11 mouse cellular contexts compared by ENCODE assay signal in genomic region chr4:124624111-124624581, GRCm38 (mm10). TPM values are rescaled to one million over a fixed set of nuclear protein-coding genes. Genes with fewer than 3 reads are reported as not detected.
DNase-seq lines count a peak whose midpoint lies in the region; ATAC-seq and TF ChIP-seq lines count a peak whose summit lies in the region.
"Had no signal": no experiment of that assay in that cellular context is flagged by ENCODE, and none has a peak within 500 bp of the region (broad histone marks: within the 10 kb centered on the region; RNA-seq: fewer than 3 reads in every experiment).

No protein-coding gene starts in this region.

- no peak overlapping the region for H3K4me3 ChIP-seq in limb, embryonic 12.5 days (replicated peaks)
- H3K4me3 ChIP-seq in limb, embryonic 10.5 days, result no peak overlapping the region
- H3K4me3 ChIP-seq in embryonic facial prominence, embryonic 10.5 days, result no peak overlapping the region
- H3K4me3 ChIP-seq in hindbrain, postnatal 0 days (ENCODE audit: low read length), result no peak overlapping the region
- no peak overlapping the region for H3K4me3 ChIP-seq in midbrain, embryonic 16.5 days (ENCODE audit: low read depth, low read length)

- 45% methylated on average over 7 of the region's 7 CpGs for WGBS in limb, embryonic 12.5 days
- 47% methylated on average over 7 of the region's 7 CpGs for WGBS in limb, embryonic 10.5 days
- 23% methylated on average over 7 of the region's 7 CpGs for WGBS in embryonic facial prominence, embryonic 10.5 days
- 24% methylated on average over 7 of the region's 7 CpGs for WGBS in hindbrain, postnatal 0 days
- 35% methylated on average over 7 of the region's 7 CpGs for WGBS in midbrain, embryonic 16.5 days

- H3K4me1 ChIP-seq in limb, embryonic 12.5 days (replicated peaks), result peaks cover 5% of the 10 kb centered on the region; the same call in 1 of the 2 replicates
- H3K4me1 ChIP-seq in limb, embryonic 10.5 days, result peaks cover 8% of the 10 kb centered on the region
- H3K4me1 ChIP-seq in embryonic facial prominence, embryonic 10.5 days, result peaks cover 25% of the 10 kb centered on the region
- 0 out of 2 replicates have a peak, but pooled peaks cover 7% of the 10 kb centered on the region for H3K4me1 ChIP-seq in hindbrain, postnatal 0 days (ENCODE audit: insufficient read depth, low read length)
- H3K4me1 ChIP-seq in midbrain, embryonic 16.5 days (ENCODE audit: control insufficient read depth, insufficient read depth, low read length), result peaks cover 10% of the 10 kb centered on the region

- H3K36me3 ChIP-seq in limb, embryonic 12.5 days, result no peaks in the 10 kb centered on the region
- H3K36me3 ChIP-seq in limb, embryonic 10.5 days, result no peaks in the 10 kb centered on the region
- no peaks in the 10 kb centered on the region for H3K36me3 ChIP-seq in embryonic facial prominence, embryonic 10.5 days (replicated peaks)
- no peaks in the 10 kb centered on the region for H3K36me3 ChIP-seq in hindbrain, postnatal 0 days (ENCODE audit: insufficient read depth, low read length)
- no peaks in the 10 kb centered on the region for H3K36me3 ChIP-seq in midbrain, embryonic 16.5 days (ENCODE audit: control insufficient read depth, insufficient read depth, low read length)

- H3K9me3 ChIP-seq in limb, embryonic 12.5 days, result no peaks in the 10 kb centered on the region
- no peaks in the 10 kb centered on the region for H3K9me3 ChIP-seq in limb, embryonic 10.5 days (replicated peaks)
- no peaks in the 10 kb centered on the region for H3K9me3 ChIP-seq in embryonic facial prominence, embryonic 10.5 days
- no peaks in the 10 kb centered on the region for H3K9me3 ChIP-seq in hindbrain, postnatal 0 days (ENCODE audit: low read length)
- no peaks in the 10 kb centered on the region for H3K9me3 ChIP-seq in midbrain, embryonic 16.5 days (replicated peaks; ENCODE audit: control insufficient read depth, low read length, poor library complexity, severe bottlenecking)

- H3K9ac ChIP-seq in limb, embryonic 12.5 days (replicated peaks), result 0 out of 2 replicates have a peak overlapping the region, but pooled peaks have one; percentile 8
- H3K9ac ChIP-seq in hindbrain, postnatal 0 days (replicated peaks; ENCODE audit: low read length), result no peak overlapping the region
- 0 out of 2 replicates have a peak overlapping the region, but pooled peaks have one; percentile 8 for H3K9ac ChIP-seq in midbrain, embryonic 16.5 days (ENCODE audit: low read depth, low read length)

- no peak for DNase-seq in limb, embryonic 10.5 days (ENCODE audit: low spot score)
- no peak for DNase-seq in embryonic facial prominence, embryonic 10.5 days (ENCODE audit: low spot score)
- peak; percentile 52 for DNase-seq in hindbrain, postnatal 0 days (ENCODE audit: low spot score)
- DNase-seq in gastrocnemius, postnatal 14 days, result no peak
- no peak for DNase-seq in adrenal gland, postnatal 25 days
- DNase-seq in urinary bladder, postnatal 36 days (ENCODE audit: low spot score in 2 of 2), result no peak

- no peak for TF ChIP-seq CTCF in hindbrain, postnatal 0 days (IDR thresholded peaks at IDR 0.05; ENCODE audit: low read depth)

- no peak for ATAC-seq in limb, embryonic 12.5 days (ENCODE audit: insufficient number of reproducible peaks, insufficient read depth, low FRiP score, low TSS enrichment, low read depth)
- peak; percentile 57 for ATAC-seq in hindbrain, postnatal 0 days
- peak; percentile 42; the same call in 1 of the 2 replicates for ATAC-seq in midbrain, embryonic 16.5 days

- intact Hi-C loops in gastrocnemius, postnatal 14 days (cut with DNase I; ENCODE audit: low total_unique reads), result no loop called here

- H3K27ac ChIP-seq in limb, embryonic 12.5 days, result no peak overlapping the region
- no peak overlapping the region for H3K27ac ChIP-seq in limb, embryonic 10.5 days
- peak overlapping the region; percentile 58 for H3K27ac ChIP-seq in embryonic facial prominence, embryonic 10.5 days (replicated peaks)
- H3K27ac ChIP-seq in hindbrain, postnatal 0 days, result no peak overlapping the region
- peak overlapping the region; percentile 62 for H3K27ac ChIP-seq in midbrain, embryonic 16.5 days (ENCODE audit: low read length)

- H3K27me3 ChIP-seq in limb, embryonic 12.5 days, result peaks cover 19% of the 10 kb centered on the region
- H3K27me3 ChIP-seq in limb, embryonic 10.5 days (ENCODE audit: low read depth, poor library complexity, severe bottlenecking), result peaks cover 22% of the 10 kb centered on the region
- H3K27me3 ChIP-seq in embryonic facial prominence, embryonic 10.5 days (replicated peaks; ENCODE audit: low read depth, poor library complexity, severe bottlenecking), result peaks cover 28% of the 10 kb centered on the region
- H3K27me3 ChIP-seq in hindbrain, postnatal 0 days (ENCODE audit: insufficient read depth, low read length), result no peaks in the 10 kb centered on the region
- H3K27me3 ChIP-seq in midbrain, embryonic 16.5 days (ENCODE audit: control insufficient read depth, insufficient read depth, low read depth, low read length), result 0 out of 2 replicates have a peak, but pooled peaks cover 2% of the 10 kb centered on the region

- no peak overlapping the region for H3K4me2 ChIP-seq in limb, embryonic 12.5 days
- H3K4me2 ChIP-seq in hindbrain, postnatal 0 days (ENCODE audit: low read depth, low read length), result no peak overlapping the region
- H3K4me2 ChIP-seq in midbrain, embryonic 16.5 days (ENCODE audit: low read length), result no peak overlapping the region

RNA-seq across cellular contexts. Expression of gene 3100002H09Rik, which starts 13.5 kb away (rescaled TPM):
- not detected in 2 replicates for polyA plus RNA-seq in limb, embryonic 12.5 days (2016; fragmentation: Nextera tagmentation; extraction: Ambion mirVana)
- not detected in 2 replicates for polyA plus RNA-seq in limb, embryonic 10.5 days (2016; fragmentation: Nextera tagmentation; extraction: Ambion mirVana)
- 0.24 TPM in 1 of 2 replicates, not detected in the other for polyA plus RNA-seq in embryonic facial prominence, embryonic 10.5 days (2016; fragmentation: Nextera tagmentation; extraction: Ambion mirVana)
- total RNA-seq in hindbrain, postnatal 0 days (2014; rRNA removed), result 0.26 TPM in 1 of 2 replicates, not detected in the other
- polyA plus RNA-seq in hindbrain, postnatal 0 days (2015; fragmentation: Nextera tagmentation; extraction: Ambion mirVana), result 0.23 TPM in 1 of 2 replicates, not detected in the other
- 1.1 and 1.5 TPM in 2 replicates for polyA plus RNA-seq in midbrain, embryonic 16.5 days (2015; fragmentation: Nextera tagmentation; extraction: Ambion mirVana)
- total RNA-seq in gastrocnemius, postnatal 14 days (2021), result not detected
- not detected in 2 replicates for total RNA-seq in adrenal gland, postnatal 25 days (2021)
- total RNA-seq: common myeloid progenitor, adult 5-6 weeks; heart, adult 18-20 months had no signal
- polyA plus RNA-seq: large intestine, adult 2 months had no signal

RNA-seq across cellular contexts. Expression of gene Pou3f1, which starts 32.5 kb away (rescaled TPM):
- 1.0 and 1.2 TPM in 2 replicates for polyA plus RNA-seq in limb, embryonic 12.5 days (2016; fragmentation: Nextera tagmentation; extraction: Ambion mirVana)
- 0.04 and 0.13 TPM in 2 replicates for polyA plus RNA-seq in limb, embryonic 10.5 days (2016; fragmentation: Nextera tagmentation; extraction: Ambion mirVana)
- polyA plus RNA-seq in embryonic facial prominence, embryonic 10.5 days (2016; fragmentation: Nextera tagmentation; extraction: Ambion mirVana), result 1.7 and 2.5 TPM in 2 replicates
- 4.8 and 7.0 TPM in 2 replicates for total RNA-seq in hindbrain, postnatal 0 days (2014; rRNA removed)
- polyA plus RNA-seq in hindbrain, postnatal 0 days (2015; fragmentation: Nextera tagmentation; extraction: Ambion mirVana), result 4.1 and 6.3 TPM in 2 replicates
- polyA plus RNA-seq in midbrain, embryonic 16.5 days (2015; fragmentation: Nextera tagmentation; extraction: Ambion mirVana), result 12.3 and 14.4 TPM in 2 replicates
- 1 to 10 TPM; 1.3 to 2.2 TPM for total RNA-seq in gastrocnemius, postnatal 14 days (2021)
- not detected in 2 replicates for total RNA-seq in adrenal gland, postnatal 25 days (2021)
- total RNA-seq: common myeloid progenitor, adult 5-6 weeks had no signal

Comparison
In these comparisons a context has a peak if more than half of its experiments do, and no peak if none do; other contexts are left out.
1. H3K27ac ChIP-seq: peak in embryonic facial prominence, embryonic 10.5 days (single experiment) and midbrain, embryonic 16.5 days (single experiment); none in limb, embryonic 12.5 days (single experiment), limb, embryonic 10.5 days (single experiment) and hindbrain, postnatal 0 days (single experiment).